Mouse (Mus musculus): ENCODE measurements at regions not wholly inside any gene's neighbourhood (a gene's known extent, or its start where the extent isn't known, plus 50 kb on each side); places are given as distances from the start of the nearest gene placed in this dataset.

DNA sequence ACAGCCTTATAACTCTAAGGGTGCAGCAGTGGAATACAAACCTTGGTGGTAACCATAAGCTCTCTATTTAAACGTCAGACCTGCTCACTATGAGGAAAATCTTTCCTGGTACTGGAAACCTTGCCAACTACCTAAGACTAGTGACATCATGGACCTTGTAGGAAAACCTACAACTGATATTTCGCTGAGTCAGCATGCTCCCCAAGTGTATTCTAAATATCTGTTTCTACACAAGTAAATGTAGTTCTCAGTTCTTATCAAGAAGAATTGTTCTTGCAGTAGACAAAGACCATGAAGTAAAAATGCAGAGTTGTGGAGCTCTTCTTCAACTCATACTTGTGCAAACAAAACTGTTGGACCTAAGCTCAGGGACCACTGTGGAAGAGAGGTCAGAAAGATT lies 280.9 kb downstream of the Isl1 start:
- intact Hi-C loops (cut with DNase I; ENCODE audit: low total_unique reads) = no loop called here
- no peak for DNase-seq

DNA sequence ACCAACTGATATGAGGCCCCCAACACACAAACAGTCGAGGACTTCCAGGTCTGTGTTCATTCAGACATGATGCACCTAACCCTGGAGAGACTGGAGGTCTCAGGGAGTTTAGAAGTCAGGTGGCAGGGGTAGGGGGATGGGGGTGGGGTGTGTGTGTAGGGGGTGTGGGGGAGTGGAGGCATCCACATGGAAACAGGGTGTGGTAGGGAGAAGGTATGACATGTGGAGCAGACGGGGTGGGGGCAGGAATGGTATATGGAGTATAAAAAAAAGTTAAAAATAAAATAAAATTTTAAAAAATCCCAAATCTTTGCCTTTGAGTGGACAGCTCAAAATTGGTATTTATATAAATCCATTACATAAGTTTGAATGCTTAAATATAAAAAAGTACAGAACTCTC lies 282.3 kb downstream of the Isl1 start:
- intact Hi-C loops (cut with DNase I; ENCODE audit: low total_unique reads) = no loop called here
- no peak for DNase-seq

DNA sequence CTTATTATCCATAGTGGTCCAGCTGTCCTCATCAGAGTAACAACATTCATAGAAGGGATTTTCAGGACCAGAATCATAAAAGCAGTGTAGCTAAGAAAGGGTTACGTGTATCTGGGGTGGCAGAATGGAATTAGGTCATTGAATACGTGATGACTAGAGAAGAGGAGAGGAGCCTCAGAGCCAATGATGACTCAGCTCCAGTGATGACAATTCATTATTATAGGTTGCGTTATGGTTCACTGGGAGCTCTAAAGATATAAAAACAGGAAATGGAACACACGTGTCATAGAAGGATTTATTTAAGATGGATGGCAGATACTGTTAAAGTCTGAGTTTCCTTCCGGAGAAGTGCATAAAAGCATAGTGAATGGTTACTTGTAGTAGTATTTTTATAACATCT lies 291.6 kb downstream of the Isl1 start:
- no peak for DNase-seq
- intact Hi-C loops (cut with DNase I; ENCODE audit: low total_unique reads) = no loop called here

DNA sequence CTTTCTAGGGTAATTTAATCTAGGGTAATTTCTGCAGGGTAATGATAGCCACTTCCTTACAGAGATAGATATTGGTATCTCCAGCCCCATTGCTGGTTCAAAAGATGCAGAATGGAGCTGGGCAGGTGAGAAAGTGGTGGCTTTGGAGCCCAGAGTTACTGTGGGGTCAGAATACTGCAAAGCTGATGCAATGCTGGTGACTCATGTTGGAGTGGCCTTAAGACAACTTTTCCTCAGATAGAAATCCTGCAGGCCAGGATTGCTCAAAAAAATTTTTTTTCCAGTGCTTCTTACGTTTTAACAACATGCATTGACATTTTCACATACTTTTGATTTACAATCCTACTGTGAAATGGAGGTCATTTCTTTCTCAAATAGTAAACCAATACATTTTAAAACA lies 305.8 kb downstream of the Isl1 start:
- DNase-seq = no peak
- intact Hi-C loops (cut with DNase I; ENCODE audit: low total_unique reads) = no loop called here

DNA sequence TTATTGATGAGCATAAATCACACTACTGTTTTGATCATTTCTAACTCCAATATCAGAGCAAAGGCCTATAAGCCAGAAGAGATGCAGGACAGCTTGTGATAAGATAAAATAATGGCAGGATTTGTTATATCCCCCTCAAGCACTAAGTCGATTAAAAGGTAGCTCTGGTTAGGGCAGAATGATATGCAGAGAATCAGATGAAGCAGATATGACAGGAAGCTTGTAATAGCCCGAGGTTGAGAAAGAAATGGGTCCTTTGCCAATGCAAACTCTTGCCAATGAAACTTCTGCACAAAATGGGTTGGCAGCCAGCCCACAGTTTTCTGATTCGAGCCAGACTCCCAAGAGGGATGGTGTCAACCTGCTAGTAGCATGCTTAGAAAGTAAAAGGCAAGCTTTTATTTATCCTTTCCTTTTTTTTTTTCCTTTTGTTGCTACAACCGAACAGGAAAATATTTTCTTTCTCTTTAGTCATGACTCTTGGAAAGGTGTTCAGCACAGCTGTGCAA lies 307.0 kb downstream of the Isl1 start:
- intact Hi-C loops (cut with DNase I; ENCODE audit: low total_unique reads) = no loop called here
- peak; percentile 61 for DNase-seq

DNA sequence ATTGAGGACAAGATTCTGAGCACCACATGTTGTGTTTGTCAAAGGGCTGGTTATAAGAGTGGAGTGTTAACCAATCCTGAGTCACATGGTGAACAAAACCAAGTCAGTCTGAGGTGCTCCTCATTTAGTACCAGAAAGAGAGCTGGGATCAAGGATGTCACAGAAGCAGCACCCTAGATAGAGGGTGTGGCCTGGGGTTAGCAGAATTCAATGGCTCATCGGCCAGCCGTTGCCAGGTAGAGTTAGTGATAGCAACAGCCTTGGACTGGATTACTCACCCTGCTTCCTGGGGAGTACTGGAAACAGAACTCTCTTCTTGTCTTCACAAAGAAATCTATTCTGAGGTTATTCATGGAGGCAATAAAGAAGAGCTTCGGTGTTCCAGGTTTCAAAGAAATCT lies 318.9 kb downstream of the Isl1 start:
- DNase-seq = no peak
- intact Hi-C loops (cut with DNase I; ENCODE audit: low total_unique reads) = no loop called here

DNA sequence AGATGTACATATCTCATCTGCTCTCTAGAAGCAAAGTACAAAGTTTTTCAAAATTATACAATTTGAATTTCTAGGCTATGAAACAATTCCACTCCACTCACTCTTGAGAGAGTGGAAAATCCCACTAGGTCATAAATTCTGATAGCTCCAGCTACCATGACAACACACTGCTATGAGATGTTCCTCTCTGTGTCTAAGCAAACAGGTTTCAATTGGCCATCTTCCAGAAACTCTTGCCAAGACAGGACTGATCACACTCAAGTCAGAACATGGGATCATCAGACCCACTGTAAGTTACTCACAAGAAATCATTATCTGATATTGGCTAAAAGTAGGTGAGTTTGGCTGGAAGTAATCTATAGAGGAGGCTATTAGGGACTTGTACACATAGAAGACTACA lies 320.4 kb downstream of the Isl1 start:
- intact Hi-C loops (cut with DNase I; ENCODE audit: low total_unique reads) = no loop called here
- no peak for DNase-seq

DNA sequence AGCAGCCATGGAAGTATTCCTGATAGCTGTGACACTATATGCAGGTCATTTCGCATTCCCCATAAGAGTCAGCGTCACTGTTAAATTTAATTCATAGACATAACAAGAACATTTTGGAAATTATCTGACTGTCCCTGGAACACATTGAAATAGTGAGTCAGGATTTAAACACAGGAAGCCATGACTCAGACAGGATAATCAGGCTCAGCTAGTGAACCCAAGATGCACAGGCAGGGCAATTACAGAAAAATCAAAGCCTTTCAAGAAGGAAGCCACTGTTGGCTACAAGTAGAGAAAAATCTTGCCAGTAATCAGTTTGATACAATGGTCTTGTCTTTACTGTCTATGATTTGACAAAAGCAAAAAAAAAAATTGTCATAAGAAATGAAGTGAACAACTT lies 323.2 kb downstream of the Isl1 start:
- DNase-seq = no peak
- intact Hi-C loops (cut with DNase I; ENCODE audit: low total_unique reads) = no loop called here

DNA sequence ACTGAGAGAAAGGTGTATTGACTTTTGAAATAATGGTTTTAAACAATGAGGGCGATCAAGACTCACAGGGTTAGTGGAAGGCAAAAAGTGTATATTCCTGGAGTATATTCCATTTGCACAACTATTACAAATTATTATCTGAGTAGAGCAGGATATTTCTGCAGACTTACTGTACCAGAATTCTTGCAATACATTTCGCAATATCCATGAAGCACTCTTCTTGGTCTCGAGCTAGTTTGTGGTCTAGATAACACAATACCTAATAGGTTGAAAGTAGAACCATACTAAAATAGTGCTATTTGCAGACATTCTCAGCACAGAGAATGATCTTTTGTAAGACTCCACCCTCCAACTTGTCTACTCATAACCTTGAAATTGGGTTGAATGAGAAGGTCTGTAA lies 323.8 kb downstream of the Isl1 start:
- DNase-seq = no peak
- intact Hi-C loops (cut with DNase I; ENCODE audit: low total_unique reads) = no loop called here

DNA sequence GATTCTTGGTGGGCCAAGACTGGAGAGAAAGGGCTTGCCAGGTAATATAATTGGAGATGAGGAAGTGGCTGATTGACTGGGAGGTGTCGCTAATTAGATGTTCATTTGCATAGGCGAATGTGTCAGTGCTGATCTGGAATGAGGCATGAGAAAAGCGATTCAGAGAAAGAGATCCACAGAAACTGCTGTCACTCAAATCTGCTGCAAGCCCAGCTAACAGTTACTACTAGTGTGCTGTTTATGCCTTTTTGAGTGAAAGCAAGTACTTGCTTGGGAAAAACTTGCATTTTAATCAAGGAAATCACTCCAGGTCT lies 331.6 kb downstream of the Isl1 start:
- intact Hi-C loops (cut with DNase I; ENCODE audit: low total_unique reads) = no loop called here
- no peak for DNase-seq

DNA sequence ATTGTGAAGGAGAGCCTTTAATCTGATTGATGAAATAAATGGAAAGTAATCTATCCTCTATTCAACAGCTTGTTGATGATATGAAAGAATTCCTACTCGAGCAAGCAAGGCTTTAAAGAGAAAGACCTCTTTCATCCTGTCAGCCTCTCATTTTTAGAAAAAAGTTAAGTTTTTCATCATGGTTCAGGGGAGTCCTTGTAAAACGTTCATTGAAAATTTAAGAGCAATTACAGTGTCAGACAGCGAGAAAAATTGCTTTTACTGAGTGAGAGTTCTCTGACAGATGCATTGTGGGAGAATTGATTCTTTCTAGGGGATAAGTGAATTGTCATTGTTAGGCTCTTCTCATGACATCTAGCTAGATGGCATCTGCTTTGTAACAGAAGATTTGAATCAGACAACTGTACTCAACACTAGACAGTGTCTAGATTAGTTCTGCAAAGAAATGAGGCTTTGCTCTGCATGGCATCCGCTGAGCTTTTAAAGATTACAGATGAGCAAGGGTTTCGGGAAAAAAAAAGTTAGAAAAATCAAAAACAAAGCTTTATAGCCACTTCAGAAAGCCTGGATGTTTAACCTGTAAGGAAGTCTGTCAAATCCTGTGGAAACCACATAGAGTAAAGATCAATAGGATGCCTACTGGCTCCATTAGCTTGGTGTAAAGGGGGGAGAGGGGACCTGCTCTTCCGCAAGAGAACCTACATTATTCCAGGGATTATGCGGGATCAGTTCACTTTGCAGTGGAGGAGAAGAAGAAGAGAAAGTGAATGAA lies 332.2 kb downstream of the Isl1 start:
- intact Hi-C loops (cut with DNase I; ENCODE audit: low total_unique reads) = no loop called here
- DNase-seq = no peak
